Mouse (Mus musculus) embryonic facial prominence, embryonic 14.5 days (tissue): ENCODE data around the gene Abca2. TPM values are rescaled to one million over a fixed set of nuclear protein-coding genes. Genes with fewer than 3 reads are reported as not detected.

Experiments
- ATAC-seq: fragments of 200-750 bp; cut with Nextera tagmentation; 2 replicates; pipeline ENCODE4 v1.8.0; 2017; ENCODE audit warnings: low read depth, moderate number of reproducible peaks, moderate TSS enrichment
- DNase-seq: peaks from one replicate; pipeline ENCODE4 v3.0.0-alpha.2; 2015; ENCODE audit warnings: low spot score
- H3K27ac ChIP-seq: fragments of 300-500 bp; sonication (generic); replicated peaks from 2 replicates; pipeline ENCODE4 v1.5.1; 2014; ENCODE audit warnings: low read depth, mild to moderate bottlenecking, low read length, moderate library complexity
- H3K27me3 ChIP-seq: fragments of 300-500 bp; sonication (generic); replicated peaks from 2 replicates; pipeline ENCODE4 v1.6.1; 2014; ENCODE audit warnings: low read length; ENCODE audit not compliant: control insufficient read depth, insufficient read depth
- H3K36me3 ChIP-seq: fragments of 300-500 bp; sonication (generic); 2 replicates; pipeline ENCODE4 v1.6.1; 2014; ENCODE audit warnings: low read length, mixed read lengths; ENCODE audit not compliant: control insufficient read depth, insufficient read depth
- H3K4me1 ChIP-seq: fragments of 300-500 bp; sonication (generic); 2 replicates; pipeline ENCODE4 v1.6.1; 2014; ENCODE audit warnings: antibody characterized with exemption, low read length; ENCODE audit not compliant: control insufficient read depth, insufficient read depth
- H3K4me2 ChIP-seq: fragments of 300-500 bp; sonication (generic); 2 replicates; pipeline ENCODE4 v1.6.1; 2014; ENCODE audit warnings: low read depth, mild to moderate bottlenecking, low read length, moderate library complexity, mixed read lengths
- H3K4me3 ChIP-seq: fragments of 300-500 bp; sonication (generic); 2 replicates; pipeline ENCODE4 v1.5.1; 2014; ENCODE audit warnings: low read depth, mild to moderate bottlenecking, low read length
- H3K9ac ChIP-seq: fragments of 300-500 bp; sonication (generic); 2 replicates; pipeline ENCODE4 v1.6.1; 2014; ENCODE audit warnings: low read depth, mild to moderate bottlenecking, low read length, moderate library complexity, mixed read lengths
- H3K9me3 ChIP-seq: fragments of 300-500 bp; sonication (generic); 2 replicates; pipeline ENCODE4 v1.6.1; 2016; ENCODE audit warnings: low read length; ENCODE audit not compliant: control insufficient read depth
- WGBS: fragments of 180-500 bp; shearing (Covaris S2); extraction: QIAGEN DNeasy Blood & Tissue Kit; methylation state at CpG from one replicate; pipeline ENCODE4 v1.1.7; 2014; 5-methylcytosine and 5-hydroxymethylcytosine counted together
- polyA plus RNA-seq: library from polyadenylated mRNA; unstranded; fragments of >200 nt; fragmentation: Nextera tagmentation; extraction: Ambion mirVana; gene quantifications from 2 replicates; pipeline ENCODE4 v1.2.1, GENCODE M21; 2014

The Abca2 gene
- 6.4 and 6.9 TPM in 2 replicates for polyA plus RNA-seq

DNA sequence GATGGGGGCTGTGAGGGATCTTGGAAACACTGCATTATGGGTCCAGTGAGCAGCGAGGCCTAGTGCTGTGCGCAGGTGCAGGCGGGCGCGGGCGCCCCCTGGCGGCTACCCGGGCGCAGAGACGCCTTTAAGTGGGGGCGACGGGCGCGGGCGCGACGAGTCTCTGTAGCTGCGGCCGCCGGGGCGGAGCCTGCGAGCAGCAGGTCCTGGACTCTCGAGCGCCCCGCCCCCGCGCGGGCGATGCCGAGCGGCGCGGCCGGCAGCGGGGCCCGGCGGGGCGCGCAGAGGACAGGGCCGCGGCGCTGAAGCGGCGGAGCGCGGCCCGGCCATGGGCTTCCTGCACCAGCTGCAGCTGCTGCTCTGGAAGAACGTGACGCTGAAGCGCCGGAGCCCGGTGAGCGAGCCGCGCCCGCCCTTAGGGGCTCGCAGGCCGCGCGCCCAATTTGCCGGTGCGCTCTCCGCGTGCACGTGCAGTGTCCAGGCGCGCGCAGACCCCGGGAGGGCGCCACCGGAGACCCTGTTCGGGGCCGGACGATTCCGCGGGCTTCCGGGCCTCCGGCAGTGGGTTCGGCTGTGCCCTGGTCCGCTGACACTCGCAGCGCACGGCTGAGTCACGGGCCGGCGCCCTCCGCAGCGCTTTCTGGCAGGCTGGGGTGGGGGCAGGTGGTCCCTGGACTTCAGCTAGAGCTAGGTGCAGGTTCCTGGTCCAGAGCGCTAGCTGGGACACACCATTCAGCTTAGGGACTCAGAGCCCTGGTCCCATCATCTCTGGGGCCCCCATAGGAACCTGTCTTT lies at the start of gene Abca2:
Abca2 (plus strand) TSS at position 262 of the 795 bp plus-strand sequence.
- Histone ChIP-seq H3K4me2 (peak within 1 kb of the TSS; percentile 92), H3K9ac (peak within 1 kb of the TSS; percentile 76), H3K9me3 (no peaks in the 10 kb centered on the region), H3K27me3 (peaks cover 25% of the 10 kb centered on the region), H3K4me1 (no peaks in the 10 kb centered on the region), H3K27ac (no peak within 1 kb of the TSS), H3K36me3 (no peaks in the 10 kb centered on the region), H3K4me3 (peak within 1 kb of the TSS; percentile 72)
- DNase-seq (peak; percentile 96), ATAC-seq (peak; percentile 93)
- 0% methylated on average over 34 of the region's 89 CpGs for WGBS

- Histone ChIP-seq H3K9me3 (no peaks in the 10 kb centered on the region), H3K36me3 (no peaks in the 10 kb centered on the region), H3K4me3 (no peak overlapping the region), H3K9ac (no peak overlapping the region), H3K27me3 (peaks cover 3% of the 10 kb centered on the region; the same call in 1 of the 2 replicates), H3K4me2 (no peak overlapping the region), H3K4me1 (no peaks in the 10 kb centered on the region), H3K27ac (no peak overlapping the region)
- DNase-seq, result no peak
- ATAC-seq, result no peak
- WGBS, result 81% methylated on average over 5 of the region's 5 CpGs
Measured at GRCm38 (mm10) chr2:25384492-25384891, 44.0 kb upstream of the Abca2 start.

DNA sequence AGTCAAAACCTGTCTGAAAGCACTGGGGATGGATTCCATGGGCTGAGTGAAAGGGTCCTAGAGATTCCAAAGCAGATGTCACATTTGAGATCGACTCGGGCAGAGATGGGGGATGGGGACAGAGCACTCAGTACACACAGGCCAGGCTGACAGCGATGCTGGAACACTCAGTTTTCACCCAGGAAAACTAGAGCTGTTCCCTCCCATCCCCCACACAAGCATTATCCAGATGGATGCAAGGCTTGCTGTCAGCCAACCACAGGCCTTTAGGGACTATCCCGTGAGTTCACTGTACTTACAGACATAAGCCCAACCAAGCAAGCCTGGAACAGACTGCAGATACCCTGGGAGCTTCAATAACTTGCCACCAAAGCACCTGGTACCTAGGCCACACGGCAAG lies 37.2 kb upstream of the Abca2 start:
- Histone ChIP-seq H3K4me2 (no peak overlapping the region), H3K36me3 (no peaks in the 10 kb centered on the region), H3K9me3 (no peaks in the 10 kb centered on the region), H3K4me3 (no peak overlapping the region), H3K4me1 (0 out of 2 replicates have a peak, but pooled peaks cover 4% of the 10 kb centered on the region), H3K9ac (no peak overlapping the region), H3K27ac (no peak overlapping the region), H3K27me3 (peaks cover 22% of the 10 kb centered on the region)
- WGBS, result 49% methylated on average over 5 of the region's 5 CpGs
- DNase-seq (peak; percentile 32), ATAC-seq (peak; percentile 35; the same call in 1 of the 2 replicates)

GRCm38 (mm10) chr2:25394281-25395221 lies 34.0 kb upstream of the Abca2 start:
- Histone ChIP-seq H3K36me3 (no peaks in the 10 kb centered on the region), H3K27ac (no peak overlapping the region), H3K9me3 (no peaks in the 10 kb centered on the region), H3K4me3 (no peak overlapping the region), H3K9ac (0 out of 2 replicates have a peak overlapping the region, but pooled peaks have one; percentile 21), H3K27me3 (peaks cover 54% of the 10 kb centered on the region), H3K4me2 (no peak overlapping the region), H3K4me1 (0 out of 2 replicates have a peak, but pooled peaks cover 4% of the 10 kb centered on the region)
- peak; percentile 29 for DNase-seq
- WGBS, result 35% methylated on average over 3 of the region's 3 CpGs
- ATAC-seq, result peak; percentile 23; the same call in 1 of the 2 replicates

GRCm38 (mm10) chr2:25395721-25396596 lies 32.5 kb upstream of the Abca2 start, which contains the start of gene Entpd2:
Gene Entpd2, plus strand, starts transcription at chr2:25395874.
- DNase-seq (peak; percentile 26), ATAC-seq (peak; percentile 34; the same call in 1 of the 2 replicates)
- no peaks in the 10 kb centered on the region for H3K36me3 ChIP-seq
- H3K4me3 ChIP-seq, result peak within 1 kb of the TSS; percentile 39
- no peak within 1 kb of the TSS for H3K27ac ChIP-seq
- 0 out of 2 replicates have a peak, but pooled peaks cover 4% of the 10 kb centered on the region for H3K4me1 ChIP-seq
- peaks cover 68% of the 10 kb centered on the region for H3K27me3 ChIP-seq
- 2% methylated on average over 34 of the region's 57 CpGs for WGBS
- H3K9ac ChIP-seq, result peak within 1 kb of the TSS; percentile 53
- no peaks in the 10 kb centered on the region for H3K9me3 ChIP-seq
- H3K4me2 ChIP-seq, result peak within 1 kb of the TSS; percentile 72

DNA sequence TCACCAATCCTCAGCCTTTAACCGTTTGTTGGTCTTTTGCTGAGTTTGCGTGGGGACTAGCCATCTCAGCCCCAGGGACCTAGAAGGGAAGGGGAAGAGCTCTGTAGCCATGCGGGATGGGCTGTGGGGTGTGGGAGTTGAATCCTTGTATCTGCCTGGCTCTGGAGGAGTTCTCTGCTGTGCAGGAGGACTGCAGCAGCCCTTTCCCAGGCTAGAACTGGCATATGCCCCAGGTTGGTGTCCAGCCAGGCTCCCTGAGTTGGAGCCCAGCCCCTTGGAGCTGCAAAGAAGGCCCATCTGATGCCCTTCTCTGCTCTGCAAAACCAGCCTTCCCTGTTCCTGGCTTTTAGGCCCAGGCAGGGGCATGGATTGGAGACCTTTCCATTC lies 31.9 kb upstream of the Abca2 start:
- no peak overlapping the region for H3K27ac ChIP-seq
- H3K9me3 ChIP-seq, result no peaks in the 10 kb centered on the region
- H3K4me2 ChIP-seq, result peak overlapping the region; percentile 72; the same call in 1 of the 2 replicates
- H3K9ac ChIP-seq, result no peak overlapping the region
- 0 out of 2 replicates have a peak, but pooled peaks cover 4% of the 10 kb centered on the region for H3K4me1 ChIP-seq
- no peak overlapping the region for H3K4me3 ChIP-seq
- peaks cover 75% of the 10 kb centered on the region for H3K27me3 ChIP-seq
- WGBS, result 45% methylated on average over 3 of the region's 3 CpGs
- DNase-seq (no peak), ATAC-seq (no peak)
- no peaks in the 10 kb centered on the region for H3K36me3 ChIP-seq

DNA sequence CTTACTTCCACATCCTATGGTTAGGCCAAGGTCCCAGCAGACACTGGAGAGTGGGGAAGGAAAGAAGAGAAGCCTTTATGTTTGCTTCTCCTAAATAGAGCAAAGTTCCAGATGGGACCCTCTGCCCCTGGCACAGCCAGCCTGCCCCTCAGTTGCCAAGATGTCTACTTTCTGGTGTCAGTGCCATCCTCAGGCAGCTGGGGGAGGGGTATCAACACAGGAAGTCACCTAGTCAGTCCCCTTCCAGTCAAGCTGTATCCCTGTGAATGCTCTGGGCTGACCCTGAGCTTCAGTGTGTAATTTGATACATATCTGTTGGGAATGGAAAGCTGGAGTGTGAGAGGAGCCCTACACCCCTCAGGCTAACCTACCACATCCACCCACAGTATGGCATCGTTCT lies 31.5 kb upstream of the Abca2 start:
- no peak overlapping the region for H3K4me3 ChIP-seq
- peaks cover 79% of the 10 kb centered on the region for H3K27me3 ChIP-seq
- no peak overlapping the region for H3K9ac ChIP-seq
- ATAC-seq (no peak), DNase-seq (no peak)
- 43% methylated on average over 1 of the region's 1 CpGs for WGBS
- H3K4me1 ChIP-seq, result 0 out of 2 replicates have a peak, but pooled peaks cover 4% of the 10 kb centered on the region
- no peak overlapping the region for H3K4me2 ChIP-seq
- H3K36me3 ChIP-seq, result no peaks in the 10 kb centered on the region
- H3K27ac ChIP-seq, result no peak overlapping the region
- no peaks in the 10 kb centered on the region for H3K9me3 ChIP-seq
